Mouse (Mus musculus): Measurements from ENCODE around the gene Lce1g. TPM values are rescaled to one million over a fixed set of nuclear protein-coding genes. Genes with fewer than 3 reads are reported as not detected.

Gene Lce1g
- polyA plus RNA-seq, 1 experiment = not detected

GRCm38 (mm10) chr3:92722631-92723030 is 29.5 kb downstream of the Lce1g start:
- H3K4me1 ChIP-seq (ENCODE audit: control insufficient read depth, insufficient read depth, insufficient read length) = no peaks in the 10 kb centered on the region
- H3K4me3 ChIP-seq (ENCODE audit: extremely low read depth, insufficient read depth, insufficient read length) = no peak overlapping the region
- H3K27me3 ChIP-seq (ENCODE audit: control insufficient read depth, insufficient read depth, low read length) = no peaks in the 10 kb centered on the region
- no peaks in the 10 kb centered on the region for H3K36me3 ChIP-seq (ENCODE audit: control insufficient read depth, insufficient read depth, low read length)
- TF ChIP-seq CTCF (IDR thresholded peaks at IDR 0.05; ENCODE audit: extremely low read depth, insufficient read depth, insufficient read length, insufficient replicate concordance) = no peak
- no peak for TF ChIP-seq POLR2A (IDR thresholded peaks at IDR 0.05; ENCODE audit: low read depth, low read length)
- WGBS = 87% methylated on average over 5 of the region's 5 CpGs
- no peak for DNase-seq (ENCODE audit: low read depth in 1 of 2, low spot score in 2 of 2)
- no peak overlapping the region for H3K27ac ChIP-seq (ENCODE audit: insufficient read depth, low read length)

GRCm38 (mm10) chr3:92720250-92720649 is 31.9 kb downstream of the Lce1g start, which contains the start of gene Lce1f:
TSS of gene Lce1f (minus strand) at chr3:92720350.
- Histone ChIP-seq H3K4me1 (ENCODE audit: control insufficient read depth, insufficient read depth, insufficient read length) (no peaks in the 10 kb centered on the region), H3K27me3 (ENCODE audit: control insufficient read depth, insufficient read depth, low read length) (no peaks in the 10 kb centered on the region), H3K4me3 (ENCODE audit: extremely low read depth, insufficient read depth, insufficient read length) (no peak within 1 kb of the TSS), H3K36me3 (ENCODE audit: control insufficient read depth, insufficient read depth, low read length) (no peaks in the 10 kb centered on the region), H3K27ac (ENCODE audit: insufficient read depth, low read length) (no peak within 1 kb of the TSS)
- no peak for DNase-seq (ENCODE audit: low read depth in 1 of 2, low spot score in 2 of 2)
- WGBS = 73% methylated on average over 3 of the region's 3 CpGs
- TF ChIP-seq POLR2A (IDR thresholded peaks at IDR 0.05; ENCODE audit: low read depth, low read length) (no peak), CTCF (IDR thresholded peaks at IDR 0.05; ENCODE audit: extremely low read depth, insufficient read depth, insufficient read length, insufficient replicate concordance) (no peak)

- Histone ChIP-seq H3K4me1 (ENCODE audit: control insufficient read depth, insufficient read depth, insufficient read length) (no peaks in the 10 kb centered on the region), H3K27me3 (ENCODE audit: control insufficient read depth, insufficient read depth, low read length) (no peaks in the 10 kb centered on the region), H3K27ac (ENCODE audit: insufficient read depth, low read length) (no peak overlapping the region), H3K36me3 (ENCODE audit: control insufficient read depth, insufficient read depth, low read length) (no peaks in the 10 kb centered on the region), H3K4me3 (ENCODE audit: extremely low read depth, insufficient read depth, insufficient read length) (no peak overlapping the region)
- no peak for TF ChIP-seq POLR2A (IDR thresholded peaks at IDR 0.05; ENCODE audit: low read depth, low read length)
- TF ChIP-seq CTCF (IDR thresholded peaks at IDR 0.05; ENCODE audit: extremely low read depth, insufficient read depth, insufficient read length, insufficient replicate concordance) = no peak
- no peak for DNase-seq (ENCODE audit: low read depth in 1 of 2, low spot score in 2 of 2)
Measured at GRCm38 (mm10) chr3:92715122-92715521, 37.0 kb downstream of the Lce1g start.

- no peak for TF ChIP-seq POLR2A (IDR thresholded peaks at IDR 0.05; ENCODE audit: low read depth, low read length)
- Histone ChIP-seq H3K36me3 (ENCODE audit: control insufficient read depth, insufficient read depth, low read length) (no peaks in the 10 kb centered on the region), H3K4me3 (ENCODE audit: extremely low read depth, insufficient read depth, insufficient read length) (no peak within 1 kb of the TSS), H3K27ac (ENCODE audit: insufficient read depth, low read length) (no peak within 1 kb of the TSS), H3K4me1 (ENCODE audit: control insufficient read depth, insufficient read depth, insufficient read length) (no peaks in the 10 kb centered on the region), H3K27me3 (ENCODE audit: control insufficient read depth, insufficient read depth, low read length) (no peaks in the 10 kb centered on the region)
- DNase-seq (ENCODE audit: low read depth in 1 of 2, low spot score in 2 of 2) = no peak
- 78% methylated on average over 2 of the region's 2 CpGs for WGBS
Measured at GRCm38 (mm10) chr3:92708974-92709373, 43.2 kb downstream of the Lce1g start, which contains the start of gene Lce1e. TSS of gene Lce1e (minus strand) at chr3:92709074.

Other genes starting within 250 kb of the Lce1g start
- not detected in 2 replicates for gene 2310046K23Rik, start 217.8 kb downstream of the Lce1g start, polyA plus RNA-seq (2012; rRNA removed)
- not detected in 2 replicates for gene Ivl, start 178.6 kb downstream of the Lce1g start, polyA plus RNA-seq (2012; rRNA removed)
- gene Smcp, start 163.3 kb downstream of the Lce1g start, polyA plus RNA-seq (2012; rRNA removed) = not detected in 2 replicates
- not detected in 2 replicates for gene 2210017I01Rik, start 144.8 kb downstream of the Lce1g start, polyA plus RNA-seq (2012; rRNA removed)
- not detected in 2 replicates for gene Lce6a, start 130.7 kb downstream of the Lce1g start, polyA plus RNA-seq (2012; rRNA removed)
- gene Lce1a1, start 104.0 kb downstream of the Lce1g start, polyA plus RNA-seq (2012; rRNA removed) = not detected in 2 replicates
- gene Lce1b, start 95.4 kb downstream of the Lce1g start, polyA plus RNA-seq (2012; rRNA removed) = not detected in 2 replicates
- gene Lce1a2, start 82.0 kb downstream of the Lce1g start, polyA plus RNA-seq (2012; rRNA removed) = not detected in 2 replicates
- not detected in 2 replicates for gene Lce1c, start 73.1 kb downstream of the Lce1g start, polyA plus RNA-seq (2012; rRNA removed)
- gene Lce1d, start 65.1 kb downstream of the Lce1g start, polyA plus RNA-seq (2012; rRNA removed) = not detected in 2 replicates
- not detected in 2 replicates for gene Lce1e, start 43.3 kb downstream of the Lce1g start, polyA plus RNA-seq (2012; rRNA removed)
- gene Lce1f, start 32.0 kb downstream of the Lce1g start, polyA plus RNA-seq (2012; rRNA removed) = not detected in 2 replicates
- not detected in 2 replicates for gene Gm38119, start 13.2 kb downstream of the Lce1g start, polyA plus RNA-seq (2012; rRNA removed)
- not detected in 2 replicates for gene Lce1h, start 12.7 kb upstream of the Lce1g start, polyA plus RNA-seq (2012; rRNA removed)
- not detected in 2 replicates for gene Lce1i, start 26.6 kb upstream of the Lce1g start, polyA plus RNA-seq (2012; rRNA removed)
- not detected in 2 replicates for gene Lce1j, start 38.2 kb upstream of the Lce1g start, polyA plus RNA-seq (2012; rRNA removed)
- not detected in 2 replicates for gene Lce1k, start 55.6 kb upstream of the Lce1g start, polyA plus RNA-seq (2012; rRNA removed)
- not detected in 2 replicates for gene Kprp, start 74.9 kb upstream of the Lce1g start, polyA plus RNA-seq (2012; rRNA removed)
- not detected in 2 replicates for gene Lce1l, start 98.9 kb upstream of the Lce1g start, polyA plus RNA-seq (2012; rRNA removed)
- not detected in 2 replicates for gene 2310050C09Rik, start 117.9 kb upstream of the Lce1g start, polyA plus RNA-seq (2012; rRNA removed)
- not detected in 2 replicates for gene Lce3a, start 173.9 kb upstream of the Lce1g start, polyA plus RNA-seq (2012; rRNA removed)
- not detected in 2 replicates for gene Lce3b, start 180.6 kb upstream of the Lce1g start, polyA plus RNA-seq (2012; rRNA removed)
- not detected in 2 replicates for gene Lce3c, start 192.1 kb upstream of the Lce1g start, polyA plus RNA-seq (2012; rRNA removed)
- gene Lce3d, start 205.1 kb upstream of the Lce1g start, polyA plus RNA-seq (2012; rRNA removed) = not detected in 2 replicates
- gene Lce3e, start 214.7 kb upstream of the Lce1g start, polyA plus RNA-seq (2012; rRNA removed) = not detected in 2 replicates
- not detected in 2 replicates for gene Lce3f, start 239.9 kb upstream of the Lce1g start, polyA plus RNA-seq (2012; rRNA removed)

Data from spleen, adult 2 months (tissue).